Mouse (Mus musculus) limb, embryonic 10.5 days (tissue): ENCODE results near the gene Ostf1. TPM values are rescaled to one million over a fixed set of nuclear protein-coding genes. Genes with fewer than 3 reads are reported as not detected.

Experiments
- DNase-seq: peaks from one replicate; pipeline ENCODE4 v3.0.0-alpha.2; 2017; ENCODE audit warnings: low spot score
- H3K27ac ChIP-seq: fragments of 300-500 bp; sonication (generic); 2 replicates; pipeline ENCODE4 v1.5.1; 2016; ENCODE audit warnings: mild to moderate bottlenecking
- H3K27me3 ChIP-seq: fragments of 300-500 bp; sonication (generic); 2 replicates; pipeline ENCODE4 v1.6.1; 2016; ENCODE audit warnings: low read depth, mild to moderate bottlenecking; ENCODE audit not compliant: poor library complexity, severe bottlenecking
- H3K36me3 ChIP-seq: fragments of 300-500 bp; sonication (generic); 2 replicates; pipeline ENCODE4 v1.6.1; 2016; ENCODE audit warnings: mild to moderate bottlenecking, moderate library complexity
- H3K4me1 ChIP-seq: fragments of 300-500 bp; sonication (generic); 2 replicates; pipeline ENCODE4 v1.6.1; 2016
- H3K4me3 ChIP-seq: fragments of 300-500 bp; sonication (generic); 2 replicates; pipeline ENCODE4 v1.5.1; 2016; ENCODE audit warnings: mild to moderate bottlenecking, moderate library complexity
- H3K9me3 ChIP-seq: fragments of 300-500 bp; sonication (generic); replicated peaks from 2 replicates; pipeline ENCODE4 v1.6.1; 2016; ENCODE audit warnings: mild to moderate bottlenecking
- WGBS: fragments of 180-500 bp; shearing (Covaris S2); methylation state at CpG from one replicate; pipeline ENCODE4 v1.1.7; 2016; 5-methylcytosine and 5-hydroxymethylcytosine counted together
- polyA plus RNA-seq: library from polyadenylated mRNA; unstranded; fragments of >200 nt; fragmentation: Nextera tagmentation; extraction: Ambion mirVana; gene quantifications from 2 replicates; pipeline ENCODE4 v1.2.1, GENCODE M21; 2016

Ostf1 gene
- polyA plus RNA-seq, 1 experiment from 2014 or later = 32.0 TPM

- H3K4me1 ChIP-seq = 0 out of 2 replicates have a peak, but pooled peaks cover 3% of the 10 kb centered on the region
- no peak overlapping the region for H3K27ac ChIP-seq
- no peak for DNase-seq
- no peaks in the 10 kb centered on the region for H3K36me3 ChIP-seq
- 89% methylated on average over 5 of the region's 5 CpGs for WGBS
- H3K4me3 ChIP-seq = no peak overlapping the region
- H3K27me3 ChIP-seq = no peaks in the 10 kb centered on the region
- no peaks in the 10 kb centered on the region for H3K9me3 ChIP-seq
These were observed 23.4 kb upstream of the Ostf1 start for GRCm38 (mm10) chr19:18654984-18655383.

DNA sequence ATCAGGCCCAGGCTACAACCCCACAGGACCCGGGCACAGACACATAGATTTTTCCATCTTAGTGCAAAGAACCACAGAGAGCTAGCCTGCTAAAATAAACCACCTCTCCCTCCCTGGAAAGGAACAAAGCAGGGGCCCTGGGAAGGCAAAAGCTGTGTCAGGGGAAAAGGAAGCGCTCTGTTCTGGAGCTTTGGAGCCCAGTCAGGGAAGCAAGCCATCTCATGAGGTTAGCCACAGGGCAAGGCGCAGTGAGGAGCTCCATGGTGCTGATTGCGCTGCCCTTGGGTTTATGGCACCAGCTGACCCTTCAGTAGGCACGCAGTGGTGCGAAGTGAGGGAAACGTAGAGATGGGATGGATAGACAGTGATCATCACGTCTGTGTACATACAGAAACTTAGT lies 22.7 kb upstream of the Ostf1 start:
- no peak overlapping the region for H3K27ac ChIP-seq
- H3K9me3 ChIP-seq = no peaks in the 10 kb centered on the region
- H3K4me1 ChIP-seq = 0 out of 2 replicates have a peak, but pooled peaks cover 3% of the 10 kb centered on the region
- no peak overlapping the region for H3K4me3 ChIP-seq
- H3K36me3 ChIP-seq = no peaks in the 10 kb centered on the region
- no peak for DNase-seq
- no peaks in the 10 kb centered on the region for H3K27me3 ChIP-seq
- WGBS = 86% methylated on average over 8 of the region's 8 CpGs

DNA sequence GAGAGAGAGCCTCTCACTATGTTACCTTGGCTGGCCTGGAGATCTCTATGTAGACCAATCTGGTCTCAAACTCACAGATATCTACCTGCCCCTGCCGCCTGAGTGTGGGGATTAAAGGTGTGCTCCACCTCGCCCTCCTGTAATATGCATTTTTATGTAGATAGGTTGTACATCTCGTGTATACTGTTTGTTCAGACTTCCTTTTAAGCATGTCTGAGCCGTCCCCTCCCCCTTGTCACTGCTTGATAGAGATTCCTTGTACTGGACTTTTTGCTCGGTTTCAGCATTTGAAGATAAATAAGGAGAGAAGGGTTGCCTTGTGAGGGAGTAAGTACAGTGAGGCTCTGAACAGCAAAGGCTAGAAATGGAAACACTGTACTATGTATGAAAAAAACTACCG lies 21.4 kb upstream of the Ostf1 start:
- H3K27ac ChIP-seq = no peak overlapping the region
- no peaks in the 10 kb centered on the region for H3K9me3 ChIP-seq
- WGBS = 88% methylated on average over 6 of the region's 6 CpGs
- H3K27me3 ChIP-seq = no peaks in the 10 kb centered on the region
- no peak for DNase-seq
- 0 out of 2 replicates have a peak, but pooled peaks cover 3% of the 10 kb centered on the region for H3K4me1 ChIP-seq
- H3K4me3 ChIP-seq = no peak overlapping the region
- H3K36me3 ChIP-seq = no peaks in the 10 kb centered on the region

- 34% methylated on average over 4 of the region's 4 CpGs for WGBS
- no peak overlapping the region for H3K4me3 ChIP-seq
- H3K27me3 ChIP-seq = no peaks in the 10 kb centered on the region
- no peak overlapping the region for H3K27ac ChIP-seq
- H3K4me1 ChIP-seq = 0 out of 2 replicates have a peak, but pooled peaks cover 3% of the 10 kb centered on the region
- H3K9me3 ChIP-seq = no peaks in the 10 kb centered on the region
- no peak for DNase-seq
- H3K36me3 ChIP-seq = no peaks in the 10 kb centered on the region
These were observed 21.0 kb upstream of the Ostf1 start for GRCm38 (mm10) chr19:18652592-18652991.

DNA sequence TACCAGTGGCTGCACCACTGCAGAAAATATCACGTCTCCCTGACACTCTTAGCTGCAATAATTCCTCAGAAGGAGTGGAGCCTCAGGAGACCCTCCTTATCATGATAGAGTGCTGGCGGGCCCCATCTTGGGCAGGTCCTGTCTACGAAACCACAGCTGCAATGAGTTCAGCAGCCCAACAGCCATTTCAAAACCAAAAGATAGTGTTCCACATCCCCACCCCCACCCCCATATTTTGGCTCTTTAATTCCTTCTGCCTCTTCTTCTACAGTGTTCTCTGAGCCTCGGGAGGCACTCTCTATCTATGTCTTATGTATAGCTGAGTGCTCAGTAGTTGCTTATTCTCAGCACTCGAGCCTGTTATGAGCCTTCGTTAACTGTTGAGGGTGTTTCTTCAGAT lies 18.9 kb upstream of the Ostf1 start:
- WGBS = 83% methylated on average over 6 of the region's 6 CpGs
- DNase-seq = no peak
- no peaks in the 10 kb centered on the region for H3K9me3 ChIP-seq
- no peaks in the 10 kb centered on the region for H3K36me3 ChIP-seq
- no peak overlapping the region for H3K27ac ChIP-seq
- H3K4me3 ChIP-seq = no peak overlapping the region
- H3K4me1 ChIP-seq = 0 out of 2 replicates have a peak, but pooled peaks cover 3% of the 10 kb centered on the region
- H3K27me3 ChIP-seq = no peaks in the 10 kb centered on the region

DNA sequence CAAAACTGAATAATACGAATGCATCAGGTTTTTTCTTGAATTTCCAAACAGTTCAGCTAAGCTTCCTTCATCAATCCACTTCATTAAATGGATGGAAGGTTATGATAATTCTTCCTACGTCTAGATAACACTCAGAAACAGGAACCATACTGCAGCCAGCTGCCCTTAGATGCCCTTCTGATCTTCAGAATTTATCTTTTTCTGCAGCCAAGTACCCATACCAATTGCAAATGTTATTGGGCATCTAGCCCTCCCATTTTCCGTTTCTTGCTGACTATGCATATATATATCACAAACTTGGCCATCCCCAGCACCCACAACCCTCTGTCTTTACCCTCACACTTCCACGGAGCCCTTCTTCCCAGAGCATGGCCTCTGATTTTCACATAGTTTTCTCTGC lies 18.3 kb upstream of the Ostf1 start:
- Histone ChIP-seq H3K27me3 (no peaks in the 10 kb centered on the region), H3K27ac (no peak overlapping the region), H3K36me3 (no peaks in the 10 kb centered on the region), H3K4me1 (0 out of 2 replicates have a peak, but pooled peaks cover 3% of the 10 kb centered on the region), H3K9me3 (no peaks in the 10 kb centered on the region), H3K4me3 (no peak overlapping the region)
- no peak for DNase-seq
- 90% methylated on average over 4 of the region's 4 CpGs for WGBS

- H3K27ac ChIP-seq = no peak overlapping the region
- WGBS = 81% methylated on average over 6 of the region's 6 CpGs
These were observed 16.9 kb upstream of the Ostf1 start for GRCm38 (mm10) chr19:18648558-18648945.

DNA sequence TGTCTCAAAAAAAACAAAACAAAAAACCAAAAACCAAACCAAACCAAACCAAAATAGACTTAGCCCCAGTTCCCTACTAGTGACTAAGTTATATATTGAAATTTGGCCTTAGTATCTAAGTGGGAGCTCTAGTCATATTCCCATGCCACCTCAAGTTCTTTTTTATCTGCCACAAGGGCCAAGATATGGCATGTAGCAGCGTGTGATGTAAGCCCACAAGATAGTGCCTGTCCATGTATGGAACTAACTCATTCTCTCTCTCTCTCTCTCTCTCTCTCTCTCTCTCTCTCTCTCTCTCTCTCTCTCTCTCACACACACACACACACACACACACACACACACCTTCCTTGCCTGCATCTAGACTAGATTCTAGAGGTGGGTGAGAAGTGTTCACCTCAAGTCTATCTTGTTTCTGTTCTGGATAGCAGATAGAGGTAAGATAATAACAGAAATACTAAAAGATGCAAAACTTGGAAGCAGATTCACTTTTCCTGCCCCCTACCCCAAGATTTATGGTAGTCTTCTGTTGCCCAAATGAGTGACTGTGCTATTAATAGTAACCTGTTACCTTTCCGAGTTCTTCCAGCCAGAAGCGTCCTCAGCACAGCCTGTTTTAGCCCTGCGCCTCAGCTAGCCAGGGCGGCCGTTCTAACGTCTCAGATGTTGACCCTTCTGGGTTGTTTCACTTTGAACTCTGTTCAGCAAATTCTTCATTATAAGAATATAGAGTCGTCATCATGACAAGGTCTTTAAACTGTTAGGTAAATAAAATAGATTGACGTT lies 16.3 kb upstream of the Ostf1 start:
- 0 out of 2 replicates have a peak, but pooled peaks cover 3% of the 10 kb centered on the region for H3K4me1 ChIP-seq
- no peaks in the 10 kb centered on the region for H3K36me3 ChIP-seq
- H3K4me3 ChIP-seq = no peak overlapping the region
- no peak overlapping the region for H3K27ac ChIP-seq
- no peaks in the 10 kb centered on the region for H3K9me3 ChIP-seq
- DNase-seq = no peak
- 66% methylated on average over 9 of the region's 9 CpGs for WGBS
- H3K27me3 ChIP-seq = no peaks in the 10 kb centered on the region

More at GRCm38 (mm10) chr19:18648558-18648945, 16.9 kb upstream of the Ostf1 start:
- H3K4me3 ChIP-seq = no peak overlapping the region
- H3K4me1 ChIP-seq = 0 out of 2 replicates have a peak, but pooled peaks cover 3% of the 10 kb centered on the region
- no peak for DNase-seq
- no peaks in the 10 kb centered on the region for H3K27me3 ChIP-seq
- no peaks in the 10 kb centered on the region for H3K9me3 ChIP-seq
- H3K36me3 ChIP-seq = no peaks in the 10 kb centered on the region

GRCm38 (mm10) chr19:18646853-18647420 lies 15.3 kb upstream of the Ostf1 start:
- DNase-seq = no peak
- Histone ChIP-seq H3K4me3 (no peak overlapping the region), H3K27me3 (no peaks in the 10 kb centered on the region), H3K4me1 (no peaks in the 10 kb centered on the region), H3K9me3 (no peaks in the 10 kb centered on the region), H3K36me3 (no peaks in the 10 kb centered on the region), H3K27ac (no peak overlapping the region)
- 73% methylated on average over 5 of the region's 5 CpGs for WGBS

- H3K27ac ChIP-seq = no peak overlapping the region
- whole genome bisulfite sequencing = 65% methylated on average over 3 of the region's 3 CpGs
- no peaks in the 10 kb centered on the region for H3K9me3 ChIP-seq
- no peaks in the 10 kb centered on the region for H3K27me3 ChIP-seq
- no peaks in the 10 kb centered on the region for H3K36me3 ChIP-seq
- DNase-seq = no peak
- H3K4me1 ChIP-seq = no peaks in the 10 kb centered on the region
- no peak overlapping the region for H3K4me3 ChIP-seq
These were observed 14.8 kb upstream of the Ostf1 start for GRCm38 (mm10) chr19:18646397-18646796.

- Histone ChIP-seq H3K4me3 (no peak overlapping the region), H3K4me1 (no peaks in the 10 kb centered on the region), H3K9me3 (no peaks in the 10 kb centered on the region), H3K36me3 (no peaks in the 10 kb centered on the region), H3K27me3 (no peaks in the 10 kb centered on the region), H3K27ac (no peak overlapping the region)
- WGBS = 82% methylated on average over 6 of the region's 6 CpGs
- no peak for DNase-seq
These were observed 12.5 kb upstream of the Ostf1 start for GRCm38 (mm10) chr19:18644084-18644483.

GRCm38 (mm10) chr19:18643411-18643810 lies 11.8 kb upstream of the Ostf1 start:
- Histone ChIP-seq H3K36me3 (no peaks in the 10 kb centered on the region), H3K27me3 (no peaks in the 10 kb centered on the region), H3K4me3 (no peak overlapping the region), H3K4me1 (no peaks in the 10 kb centered on the region), H3K27ac (no peak overlapping the region), H3K9me3 (no peaks in the 10 kb centered on the region)
- WGBS = 77% methylated on average over 4 of the region's 4 CpGs
- DNase-seq = no peak

GRCm38 (mm10) chr19:18641001-18641400 lies 9.4 kb upstream of the Ostf1 start:
- no peaks in the 10 kb centered on the region for H3K36me3 ChIP-seq
- WGBS = 67% methylated on average over 4 of the region's 4 CpGs
- no peaks in the 10 kb centered on the region for H3K4me1 ChIP-seq
- no peaks in the 10 kb centered on the region for H3K27me3 ChIP-seq
- H3K27ac ChIP-seq = no peak overlapping the region
- no peaks in the 10 kb centered on the region for H3K9me3 ChIP-seq
- H3K4me3 ChIP-seq = no peak overlapping the region
- no peak for DNase-seq
